Mouse (Mus musculus) cerebellum, postnatal 4 days (tissue): ENCODE results near the gene Mettl9.

Experiments
- DNase-seq, 2 experiments: peaks; one replicate each; pipeline ENCODE4 v3.0.0; 2022; ENCODE audit warnings: low spot score in 2 of 2, mixed read lengths in 1 of 2

The Mettl9 gene

GRCm38 (mm10) chr7:121044251-121044650 lies 10.0 kb downstream of the Mettl9 start:
- no peak for DNase-seq

DNA sequence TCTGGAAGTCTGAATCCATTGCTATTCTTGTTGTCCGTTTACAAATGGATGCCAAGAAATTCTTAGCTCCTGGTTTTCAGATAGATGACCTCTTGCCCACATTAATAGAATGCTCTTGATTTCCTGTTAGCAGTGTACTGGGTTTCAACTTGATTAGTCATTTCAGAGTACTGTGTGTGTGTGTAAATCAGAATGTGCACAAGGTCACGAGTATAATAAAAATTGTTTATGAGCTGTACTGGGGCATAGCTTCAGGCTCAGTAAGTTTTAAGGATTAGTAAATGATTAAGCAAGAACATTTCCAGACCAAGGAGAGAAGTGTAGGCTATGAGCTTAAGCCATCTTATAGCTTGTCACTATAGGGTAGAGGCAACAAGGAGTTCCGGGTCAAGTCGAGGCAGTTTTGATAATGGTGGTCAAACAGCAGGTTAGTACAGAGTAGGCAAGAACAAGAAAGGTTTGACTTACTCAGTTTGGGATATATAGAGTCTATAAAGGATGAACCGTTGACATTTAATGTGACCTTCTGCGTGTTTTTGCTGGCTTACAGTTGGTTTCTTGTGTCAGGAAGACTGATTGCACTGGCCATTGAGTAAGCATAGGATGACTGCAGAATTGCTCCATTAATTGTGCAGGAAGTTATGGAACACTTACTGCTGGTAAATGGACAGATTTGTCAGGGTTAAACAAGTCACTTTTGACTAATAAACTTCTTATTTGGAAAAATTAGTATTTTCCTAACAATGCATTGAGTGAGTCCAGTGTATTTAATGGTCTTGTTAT lies 11.6 kb downstream of the Mettl9 start:
- no peak for DNase-seq

DNA sequence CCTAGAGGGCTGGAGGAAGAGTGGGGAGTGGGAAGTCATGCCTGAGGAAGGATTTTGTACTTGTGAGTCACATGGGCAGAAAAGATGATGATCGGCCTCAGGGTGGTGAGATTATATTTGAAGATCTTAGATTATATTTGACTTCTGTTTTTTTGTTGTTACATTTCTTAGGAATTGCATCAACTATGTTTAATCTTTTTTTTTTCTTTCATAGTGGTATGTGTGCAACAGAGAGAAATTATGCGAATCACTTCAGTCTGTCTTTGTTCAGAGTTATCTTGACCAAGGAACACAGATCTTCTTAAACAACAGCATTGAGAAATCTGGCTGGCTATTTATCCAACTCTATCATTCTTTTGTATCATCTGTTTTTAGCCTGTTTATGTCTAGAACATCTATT lies 13.4 kb downstream of the Mettl9 start:
- DNase-seq = no peak

- no peak for DNase-seq
Measured at GRCm38 (mm10) chr7:121053071-121053470, 18.8 kb downstream of the Mettl9 start.

DNA sequence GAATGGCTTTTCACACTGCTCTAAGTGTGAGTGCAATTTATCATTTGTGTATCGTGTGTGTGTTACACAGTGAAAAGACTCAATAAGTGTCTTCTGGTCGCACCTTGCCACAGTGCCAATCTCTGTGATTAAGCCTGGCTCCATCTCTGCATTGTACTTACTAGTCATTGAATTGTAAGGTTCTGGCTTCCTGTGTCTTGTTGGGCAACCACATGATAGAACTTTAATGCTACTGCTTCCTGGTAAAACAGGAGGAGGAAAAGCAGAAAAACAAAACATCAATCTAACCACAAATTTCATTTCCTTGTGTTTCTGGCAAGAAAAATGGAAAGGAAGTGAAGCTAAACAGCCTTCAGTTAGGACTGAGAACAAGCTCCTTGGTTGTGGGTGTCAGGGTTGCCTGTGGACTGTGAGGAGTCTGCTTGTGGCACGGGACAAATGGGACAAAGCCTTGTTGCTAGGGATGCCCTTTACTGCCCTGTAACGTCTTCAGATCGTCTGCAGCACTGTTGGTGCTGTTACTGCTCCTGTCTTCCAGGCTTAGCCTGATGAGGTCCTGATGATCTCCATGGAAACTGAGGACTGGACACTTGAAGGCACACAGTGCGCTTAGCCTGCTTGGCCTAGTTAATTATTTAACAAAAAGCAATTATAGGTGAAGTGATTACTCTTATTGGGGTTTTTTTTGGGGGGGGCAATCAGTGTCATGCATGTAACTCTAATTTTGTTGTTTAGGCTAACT lies 25.4 kb downstream of the Mettl9 start:
- no peak for DNase-seq

DNA sequence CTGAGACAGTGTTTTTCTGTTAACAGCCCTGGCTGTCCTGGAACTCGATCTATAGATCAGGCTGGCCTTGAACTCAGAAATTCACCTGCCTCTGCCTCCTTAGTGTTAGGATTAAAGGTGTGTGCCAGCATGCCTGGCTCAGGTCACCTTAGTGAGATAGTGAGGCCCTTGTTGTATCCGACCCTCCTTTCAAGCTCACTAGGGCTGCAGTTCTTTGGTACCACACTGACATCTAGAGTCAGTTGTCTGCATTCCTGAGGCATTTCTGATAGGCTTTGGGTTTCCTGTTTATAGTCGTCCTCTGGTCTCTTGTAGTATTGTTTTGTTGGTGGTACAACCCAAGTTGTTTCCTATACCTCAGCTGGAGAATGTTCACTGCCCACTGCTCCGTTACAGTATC lies 30.1 kb downstream of the Mettl9 start:
- DNase-seq = no peak

GRCm38 (mm10) chr7:121071276-121071675 lies 37.0 kb downstream of the Mettl9 start:
- no peak for DNase-seq

DNA sequence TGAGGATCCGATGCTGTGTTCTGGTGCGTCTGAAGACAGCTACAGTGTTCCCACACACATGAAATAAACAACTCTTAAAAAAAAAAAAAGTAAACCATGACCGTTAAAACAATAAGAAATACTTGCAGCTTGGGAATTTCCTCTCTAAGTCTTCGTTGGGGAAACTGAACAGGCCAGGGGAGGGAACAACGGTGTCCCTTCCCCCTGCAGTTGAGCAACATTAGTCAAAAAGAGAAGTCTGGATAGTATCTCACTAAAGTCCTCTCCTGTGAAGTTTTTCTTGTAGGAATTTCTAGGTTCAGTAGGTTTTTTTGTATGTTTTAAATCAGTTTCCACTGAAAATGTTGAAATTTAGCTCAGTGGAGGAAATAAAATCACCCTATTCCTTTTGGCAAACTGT lies 38.3 kb downstream of the Mettl9 start:
- DNase-seq = no peak

GRCm38 (mm10) chr7:121074281-121074680 lies 40.0 kb downstream of the Mettl9 start, which contains the start of gene Igsf6:
Gene Igsf6 (minus strand): TSS chr7:121074572.
- no peak for DNase-seq

DNA sequence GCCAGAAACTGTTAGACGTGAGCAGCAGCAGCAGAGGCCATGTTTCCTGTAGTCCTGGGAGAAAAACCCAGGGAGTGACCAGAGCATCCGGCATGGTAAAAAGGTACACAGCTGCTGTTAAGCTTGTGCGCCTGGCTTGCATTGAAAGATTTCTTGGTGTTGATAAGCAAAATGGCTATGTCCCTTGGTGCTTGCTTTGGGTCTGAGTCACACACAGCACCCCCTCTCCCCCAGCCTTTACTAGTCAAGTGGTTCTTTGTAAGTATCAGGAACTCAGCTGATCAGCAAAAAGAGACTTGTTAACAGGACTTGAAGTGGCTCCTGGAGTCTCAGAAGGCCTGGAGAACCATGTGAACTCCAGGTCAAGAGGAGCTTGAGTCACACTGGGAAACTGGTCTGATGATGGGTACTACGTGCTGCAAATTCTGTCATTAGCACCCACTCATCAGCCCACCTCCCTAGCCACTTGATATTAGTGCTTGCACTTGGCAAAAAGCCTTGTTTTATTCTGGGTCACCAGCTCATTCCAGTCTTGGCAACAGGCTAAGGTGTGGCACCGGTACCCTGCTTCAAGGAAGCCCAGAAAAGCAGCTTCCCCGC lies 40.7 kb downstream of the Mettl9 start:
- DNase-seq = no peak

GRCm38 (mm10) chr7:121075416-121075815 lies 41.2 kb downstream of the Mettl9 start:
- DNase-seq = no peak

DNA sequence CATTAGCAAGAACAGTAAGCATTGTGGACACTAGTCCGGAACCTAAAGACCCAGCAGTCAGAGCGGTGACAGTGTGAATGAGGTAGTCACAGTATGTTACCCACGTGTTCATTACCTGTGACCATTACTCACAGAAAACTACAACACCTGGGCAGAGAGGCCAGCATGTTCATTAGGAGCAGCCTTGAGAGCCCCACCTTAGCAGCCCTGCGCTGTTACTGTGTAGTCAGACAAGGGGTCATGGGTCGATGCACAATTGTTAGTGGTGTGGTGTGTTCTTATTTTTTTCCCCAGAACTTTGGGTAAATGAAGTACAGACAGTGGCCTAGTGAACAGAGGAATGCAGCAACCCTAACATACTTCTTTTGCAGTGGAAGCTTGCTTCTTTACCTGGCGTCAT lies 43.1 kb downstream of the Mettl9 start:
- DNase-seq = no peak

- peak; percentile 46 to 70 for DNase-seq
Measured at GRCm38 (mm10) chr7:121077829-121078228, 43.6 kb downstream of the Mettl9 start.

GRCm38 (mm10) chr7:121081350-121081749 lies 47.1 kb downstream of the Mettl9 start, which contains the start of gene Otoa:
Gene Otoa (plus strand): TSS chr7:121081650.
- DNase-seq = no peak

DNA sequence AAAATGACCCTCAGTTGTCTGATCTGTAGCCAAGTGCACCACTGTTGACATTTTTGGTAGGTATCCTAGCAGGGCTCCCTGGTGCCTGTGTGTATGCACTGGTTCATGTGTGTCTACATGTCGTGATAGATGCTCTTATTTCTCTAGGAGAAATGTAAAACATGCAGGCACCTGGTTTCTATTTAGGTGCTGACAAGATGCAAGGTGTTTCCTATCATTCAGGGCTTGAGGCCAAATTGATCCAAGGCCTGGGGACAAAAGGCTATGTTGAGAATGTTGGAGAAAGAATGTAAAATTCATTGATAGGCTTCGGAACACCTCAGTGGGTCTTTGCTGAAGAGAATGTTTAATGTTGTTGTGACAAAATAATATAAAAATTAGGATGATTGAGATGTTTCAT lies 47.6 kb downstream of the Mettl9 start:
- DNase-seq = no peak

GRCm38 (mm10) chr7:121082949-121083513 lies 48.8 kb downstream of the Mettl9 start:
- DNase-seq = peak; percentile 34 to 72

GRCm38 (mm10) chr7:121084840-121085453 lies 50.7 kb downstream of the Mettl9 start:
- DNase-seq = no peak

DNA sequence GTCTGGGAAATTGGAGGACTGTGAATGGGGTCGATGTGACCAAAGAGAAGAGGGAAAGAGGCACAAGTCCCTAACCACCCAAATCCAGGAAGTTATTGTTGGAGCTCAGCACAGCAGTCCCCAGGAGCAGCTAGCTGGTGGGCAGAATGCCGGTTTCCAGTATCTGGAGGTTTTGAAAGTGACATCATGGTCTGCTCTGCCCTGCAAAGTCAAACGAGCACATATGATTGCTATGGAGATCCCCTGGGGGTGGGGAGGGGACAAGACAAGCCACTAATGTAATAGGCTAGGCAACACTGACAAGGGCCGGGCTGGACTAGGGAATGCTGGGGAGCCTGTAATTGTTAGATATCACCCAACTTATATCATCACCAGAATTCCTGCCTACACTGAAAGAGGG lies 51.3 kb downstream of the Mettl9 start:
- no peak for DNase-seq

DNA sequence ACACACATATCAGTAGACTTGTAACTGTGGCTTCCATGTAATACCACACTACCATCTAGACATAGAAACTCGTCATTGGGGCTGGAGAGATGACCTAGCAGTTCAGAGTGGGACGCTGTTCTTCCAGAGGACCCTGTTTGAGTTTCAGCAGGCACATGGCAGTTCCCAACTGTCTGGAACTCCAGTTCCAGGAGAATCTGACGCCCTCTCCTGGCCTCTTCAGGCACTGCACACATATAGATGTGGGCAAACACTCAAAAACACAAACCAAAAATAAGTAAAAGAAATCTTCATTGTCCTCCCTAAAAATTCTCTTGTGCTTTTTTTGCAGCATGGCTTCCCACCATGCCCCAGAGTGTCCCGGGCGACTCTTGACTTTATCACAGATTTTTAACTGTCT lies 54.5 kb downstream of the Mettl9 start:
- no peak for DNase-seq

- no peak for DNase-seq
Measured at GRCm38 (mm10) chr7:121090748-121091147, 56.5 kb downstream of the Mettl9 start.

DNA sequence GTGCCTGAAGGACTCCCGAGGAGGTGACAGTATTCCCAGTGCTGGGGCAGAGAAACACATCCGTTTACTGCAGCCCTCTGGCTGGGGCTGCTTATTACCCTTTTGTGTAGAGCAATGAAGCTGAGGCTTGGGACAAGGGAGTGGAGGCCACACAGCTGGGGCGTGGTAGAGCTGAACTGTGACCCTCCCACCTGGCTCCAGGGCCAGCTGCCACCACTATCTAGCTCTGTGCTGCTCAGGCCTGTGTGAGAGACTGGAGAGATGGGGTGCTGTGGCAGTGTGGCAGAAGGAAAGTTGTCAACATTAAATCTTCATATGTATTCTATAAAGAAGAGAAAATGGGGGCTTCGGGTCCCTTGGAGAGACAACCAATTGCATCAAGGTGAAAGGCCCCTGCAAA lies 58.8 kb downstream of the Mettl9 start:
- no peak for DNase-seq
